ENCODE assay signal across 8 mouse cellular contexts in the genomic region with DNA sequence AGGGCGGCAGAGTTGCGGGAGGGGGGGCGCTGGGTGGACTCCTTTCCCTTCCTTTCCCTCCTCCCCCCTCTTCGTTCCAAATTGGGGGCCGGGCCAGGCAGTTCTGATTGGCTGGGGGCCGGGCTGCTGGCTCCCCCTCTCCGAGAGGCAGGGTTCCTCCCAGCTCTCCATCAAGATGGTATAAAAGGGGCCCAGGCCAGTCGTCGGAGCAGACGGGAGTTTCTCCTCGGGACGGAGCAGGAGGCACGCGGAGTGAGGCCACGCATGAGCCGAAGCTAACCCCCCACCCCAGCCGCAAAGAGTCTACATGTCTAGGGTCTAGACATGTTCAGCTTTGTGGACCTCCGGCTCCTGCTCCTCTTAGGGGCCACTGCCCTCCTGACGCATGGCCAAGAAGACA. TPM values are rescaled to one million over a fixed set of nuclear protein-coding genes. Genes with fewer than 3 reads are reported as not detected.
DNase-seq lines count a peak whose midpoint lies in the region; ATAC-seq and TF ChIP-seq lines count a peak whose summit lies in the region.

Gene Col1a1, plus strand, starts transcription at position 180 of the 400 bp plus-strand sequence.

- DNase-seq in cerebellum, adult 2 months: no peak
- DNase-seq in cerebellum, postnatal 10 days: no peak
- DNase-seq in embryonic facial prominence, embryonic 11.5 days (ENCODE audit: low spot score): peak; percentile 44
- DNase-seq in kidney, postnatal 14 days: peak; percentile 73
- DNase-seq in lung, postnatal 25 days (ENCODE audit: low spot score): peak; percentile 53
- peak; percentile 64 for DNase-seq in urinary bladder, adult 2 months (ENCODE audit: low spot score)

- H3K9me3 ChIP-seq in embryonic facial prominence, embryonic 11.5 days (replicated peaks; ENCODE audit: control insufficient read depth, low read length): no peaks in the 10 kb centered on the region
- H3K9me3 ChIP-seq in heart, embryonic 11.5 days (replicated peaks; ENCODE audit: control insufficient read depth, low read length): no peaks in the 10 kb centered on the region

- H3K4me1 ChIP-seq in cerebellum, adult 2 months (ENCODE audit: control insufficient read depth, insufficient read depth, low read length): no peaks in the 10 kb centered on the region
- H3K4me1 ChIP-seq in embryonic facial prominence, embryonic 11.5 days (ENCODE audit: control insufficient read depth, insufficient read depth, low read length): peaks cover 5% of the 10 kb centered on the region; the same call in 1 of the 2 replicates
- H3K4me1 ChIP-seq in heart, embryonic 11.5 days (ENCODE audit: control insufficient read depth, insufficient read depth, low read length): peaks cover 20% of the 10 kb centered on the region

- H3K9ac ChIP-seq in embryonic facial prominence, embryonic 11.5 days (replicated peaks; ENCODE audit: low read length): peak within 1 kb of the TSS; percentile 38
- peak within 1 kb of the TSS; percentile 3 for H3K9ac ChIP-seq in heart, embryonic 11.5 days (ENCODE audit: low read depth, low read length)

- H3K27me3 ChIP-seq in cerebellum, adult 2 months (ENCODE audit: control insufficient read depth, insufficient read depth, low read length): no peaks in the 10 kb centered on the region
- no peaks in the 10 kb centered on the region; the same call in 1 of the 2 replicates for H3K27me3 ChIP-seq in embryonic facial prominence, embryonic 11.5 days (ENCODE audit: control insufficient read depth, insufficient read depth, low read length)
- peaks cover 39% of the 10 kb centered on the region for H3K27me3 ChIP-seq in heart, embryonic 11.5 days (ENCODE audit: control insufficient read depth, insufficient read depth, low read length)

- no peak for TF ChIP-seq CTCF in cerebellum, adult 2 months (IDR thresholded peaks at IDR 0.05; ENCODE audit: borderline replicate concordance, insufficient read depth, low read depth, low read length)

- H3K4me3 ChIP-seq in cerebellum, adult 2 months (replicated peaks; ENCODE audit: insufficient read depth, low read depth, low read length): peak within 1 kb of the TSS; percentile 24
- H3K4me3 ChIP-seq in embryonic facial prominence, embryonic 11.5 days (ENCODE audit: low read depth, low read length): peak within 1 kb of the TSS; percentile 32
- H3K4me3 ChIP-seq in heart, embryonic 11.5 days (ENCODE audit: low read depth, low read length): peak within 1 kb of the TSS; percentile 42

- 54% methylated on average over 19 of the region's 19 CpGs for WGBS in cerebellum, adult 2 months
- 11% methylated on average over 19 of the region's 19 CpGs for WGBS in embryonic facial prominence, embryonic 11.5 days
- 14% methylated on average over 19 of the region's 19 CpGs for WGBS in heart, embryonic 11.5 days (ENCODE audit: insufficient replicate concordance)

- peak within 1 kb of the TSS; percentile 48 for H3K4me2 ChIP-seq in embryonic facial prominence, embryonic 11.5 days (ENCODE audit: low read depth, low read length)
- peak within 1 kb of the TSS; percentile 77 for H3K4me2 ChIP-seq in heart, embryonic 11.5 days

- TF ChIP-seq POLR2A in cerebellum, adult 2 months (IDR thresholded peaks at IDR 0.05; ENCODE audit: borderline replicate concordance, insufficient read depth, low read length): no peak

- no peak within 1 kb of the TSS for H3K27ac ChIP-seq in cerebellum, adult 2 months (ENCODE audit: insufficient read depth, low read length)
- peak within 1 kb of the TSS; percentile 43 for H3K27ac ChIP-seq in embryonic facial prominence, embryonic 11.5 days (replicated peaks; ENCODE audit: low read depth, low read length)
- H3K27ac ChIP-seq in heart, embryonic 11.5 days (ENCODE audit: low read depth, low read length): peak within 1 kb of the TSS; percentile 6; the same call in 1 of the 2 replicates

- no peak for ATAC-seq in embryonic facial prominence, embryonic 11.5 days (replicated peaks; ENCODE audit: insufficient number of reproducible peaks, low FRiP score, low TSS enrichment, low read depth)
- ATAC-seq in heart, embryonic 11.5 days (replicated peaks; ENCODE audit: insufficient number of reproducible peaks, low FRiP score, low TSS enrichment): no peak
- no peak for ATAC-seq in frontal cortex, adult (ENCODE audit: low TSS enrichment)

- H3K36me3 ChIP-seq in embryonic facial prominence, embryonic 11.5 days (replicated peaks; ENCODE audit: control insufficient read depth, insufficient read depth, low read depth, low read length): no peaks in the 10 kb centered on the region
- no peaks in the 10 kb centered on the region for H3K36me3 ChIP-seq in heart, embryonic 11.5 days (ENCODE audit: control insufficient read depth, insufficient read depth, low read length)

RNA-seq across cellular contexts. Expression of gene Col1a1, which starts in this region (rescaled TPM):
- polyA plus RNA-seq in cerebellum, adult 2 months (2012; rRNA removed): 4.5 and 5.5 TPM in 2 replicates
- 93.8 and 109 TPM in 2 replicates for polyA plus RNA-seq in embryonic facial prominence, embryonic 11.5 days (2014; fragmentation: Nextera tagmentation; extraction: Ambion mirVana)
- 129 and 157 TPM in 2 replicates for polyA plus RNA-seq in heart, embryonic 11.5 days (2014; fragmentation: Nextera tagmentation; extraction: Ambion mirVana)
- polyA plus RNA-seq in urinary bladder, adult 2 months (2012; rRNA removed): 953 and 1,532 TPM in 2 replicates

Comparison
In these comparisons a context has a peak if more than half of its experiments do, and no peak if none do; other contexts are left out.
1. RNA of gene Col1a1 (polyA plus RNA-seq): 953 to 1,532 TPM in urinary bladder, adult 2 months, 129 to 157 TPM in heart, embryonic 11.5 days and 93.8 to 109 TPM in embryonic facial prominence, embryonic 11.5 days; 4.5 to 5.5 TPM in cerebellum, adult 2 months; every median in the first group is over 10 times any median in the second.
2. DNase-seq: peak in embryonic facial prominence, embryonic 11.5 days (single experiment), kidney, postnatal 14 days (single experiment), lung, postnatal 25 days (single experiment) and urinary bladder, adult 2 months (single experiment); none in cerebellum, adult 2 months (0 of 2) and cerebellum, postnatal 10 days (0 of 2).
3. Peak in every context shown above with its lines, with median percentiles within 50 percentile points of each other: H3K4me3 ChIP-seq.